Mouse (Mus musculus) ES-Bruce4 (cell line): Measurements from ENCODE around the gene Samd10. TPM values are rescaled to one million over a fixed set of nuclear protein-coding genes. Genes with fewer than 3 reads are reported as not detected.
A peak's percentile ranks its signal among the peaks of the same experiment; 100 is the strongest.

ENCODE experiments used
- H3K27ac ChIP-seq: 2 replicates; pipeline ENCODE4 v1.5.1; 2012; ENCODE audit warnings: low read length, inconsistent platforms; ENCODE audit not compliant: insufficient read depth
- H3K27me3 ChIP-seq: 2 replicates; pipeline ENCODE4 v1.6.1; 2012; ENCODE audit warnings: mild to moderate bottlenecking, low read length, inconsistent platforms; ENCODE audit not compliant: control insufficient read depth, poor library complexity, insufficient read depth, severe bottlenecking
- H3K36me3 ChIP-seq: 2 replicates; pipeline ENCODE4 v1.6.1; 2012; ENCODE audit warnings: inconsistent platforms, mild to moderate bottlenecking, low read length, moderate library complexity; ENCODE audit not compliant: control insufficient read depth, poor library complexity, insufficient read depth, severe bottlenecking
- H3K4me1 ChIP-seq: one replicate; pipeline ENCODE4 v1.8.1; 2011; ENCODE audit warnings: low read length; ENCODE audit not compliant: control insufficient read depth, insufficient read depth
- H3K4me3 ChIP-seq: 2 replicates; pipeline ENCODE4 v1.5.1; 2011; ENCODE audit warnings: low read depth, mild to moderate bottlenecking, low read length
- H3K9ac ChIP-seq: 2 replicates; pipeline ENCODE4 v1.6.1; 2012; ENCODE audit warnings: low read depth, mild to moderate bottlenecking, inconsistent platforms; ENCODE audit not compliant: poor library complexity, severe bottlenecking
- H3K9me3 ChIP-seq: replicated peaks from 2 replicates; pipeline ENCODE4 v1.6.1; 2012; ENCODE audit warnings: mild to moderate bottlenecking, low read length, inconsistent platforms; ENCODE audit not compliant: control insufficient read depth, poor library complexity, insufficient read depth, severe bottlenecking
- CTCF ChIP-seq: IDR thresholded peaks from one replicate; pipeline ENCODE4 v1.8.1; 2011; ENCODE audit warnings: low read depth, low read length
- EP300 ChIP-seq: IDR thresholded peaks from 2 replicates; pipeline ENCODE4 v1.6.1; 2011; ENCODE audit warnings: low read depth, low read length; ENCODE audit not compliant: insufficient read depth
- POLR2A ChIP-seq: IDR thresholded peaks from one replicate; pipeline ENCODE4 v1.8.1; 2011; ENCODE audit warnings: low read length; ENCODE audit not compliant: insufficient read depth
- polyA plus RNA-seq: library from polyadenylated mRNA; stranded (reverse); fragments of >200 nt; gene quantifications from 2 replicates; pipeline ENCODE4 v1.2.4, GENCODE M21; 2011; ENCODE audit warnings: low read depth; ENCODE audit not compliant: missing spikeins, insufficient read depth, insufficient read length

Samd10 gene
- polyA plus RNA-seq, 1 experiment: 12.5 TPM

DNA sequence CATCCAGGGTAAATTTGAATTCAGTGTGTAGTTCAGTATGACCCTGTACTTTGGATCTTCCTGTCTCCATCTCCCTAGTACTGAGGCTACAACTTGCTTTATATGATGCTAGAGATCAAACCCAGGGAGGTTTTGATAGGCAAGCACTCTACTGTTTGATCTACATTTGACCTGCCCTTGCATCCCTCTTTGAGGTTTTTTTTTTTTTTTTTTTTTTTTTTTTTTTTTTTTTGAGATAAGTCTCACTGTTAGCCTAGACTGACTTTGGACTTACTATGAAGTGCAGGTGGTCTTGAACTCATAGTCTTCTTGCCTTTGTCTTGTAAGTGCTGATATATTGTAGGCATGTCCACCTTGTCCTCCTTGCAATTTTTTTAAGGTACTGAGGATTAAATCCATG lies 29.5 kb upstream of the Samd10 start:
- H3K36me3 ChIP-seq: peaks cover 25% of the 10 kb centered on the region
- no peak overlapping the region for H3K9ac ChIP-seq
- no peaks in the 10 kb centered on the region for H3K4me1 ChIP-seq
- no peak for TF ChIP-seq CTCF
- no peak for TF ChIP-seq EP300
- no peak for TF ChIP-seq POLR2A
- no peaks in the 10 kb centered on the region for H3K9me3 ChIP-seq
- H3K27ac ChIP-seq: no peak overlapping the region
- H3K4me3 ChIP-seq: no peak overlapping the region
- H3K27me3 ChIP-seq: no peaks in the 10 kb centered on the region

GRCm38 (mm10) chr2:181623401-181623800 lies 24.4 kb upstream of the Samd10 start:
- Histone ChIP-seq H3K9me3 (no peaks in the 10 kb centered on the region), H3K9ac (no peak overlapping the region), H3K27ac (no peak overlapping the region), H3K36me3 (peaks cover 29% of the 10 kb centered on the region), H3K4me1 (no peaks in the 10 kb centered on the region), H3K27me3 (no peaks in the 10 kb centered on the region), H3K4me3 (no peak overlapping the region)
- no peak for TF ChIP-seq CTCF
- TF ChIP-seq POLR2A: no peak
- no peak for TF ChIP-seq EP300

- Histone ChIP-seq H3K4me1 (no peaks in the 10 kb centered on the region), H3K9ac (no peak overlapping the region), H3K27ac (no peak overlapping the region), H3K9me3 (no peaks in the 10 kb centered on the region), H3K4me3 (no peak overlapping the region), H3K36me3 (peaks cover 22% of the 10 kb centered on the region), H3K27me3 (no peaks in the 10 kb centered on the region)
- TF ChIP-seq POLR2A: no peak
- no peak for TF ChIP-seq CTCF
- no peak for TF ChIP-seq EP300
These were observed 19.9 kb upstream of the Samd10 start for GRCm38 (mm10) chr2:181618761-181619495.

DNA sequence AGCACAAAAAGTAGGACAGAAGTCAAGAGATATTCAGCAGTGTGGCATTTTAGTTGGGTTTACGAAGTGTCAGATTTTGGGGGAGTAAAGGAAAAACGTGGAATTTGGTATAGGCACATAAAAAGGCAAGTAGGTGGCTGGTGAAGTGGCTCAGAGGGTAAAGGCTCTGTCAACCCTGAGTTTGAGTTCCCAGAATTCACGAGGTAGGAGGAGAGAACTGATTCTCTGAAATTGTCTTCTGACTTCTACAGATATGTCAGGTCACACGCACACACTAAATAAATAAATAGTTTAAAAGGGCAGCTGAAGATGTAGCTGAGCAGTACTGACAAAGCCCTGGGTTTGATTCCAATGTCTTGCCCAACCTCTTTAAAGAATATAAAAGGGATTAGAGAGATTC lies 3.4 kb upstream of the Samd10 start:
- TF ChIP-seq POLR2A: no peak
- TF ChIP-seq CTCF: no peak
- TF ChIP-seq EP300: no peak
- Histone ChIP-seq H3K9ac (no peak overlapping the region), H3K27me3 (no peaks in the 10 kb centered on the region), H3K27ac (no peak overlapping the region), H3K4me1 (no peaks in the 10 kb centered on the region), H3K4me3 (no peak overlapping the region), H3K36me3 (no peaks in the 10 kb centered on the region), H3K9me3 (no peaks in the 10 kb centered on the region)

- H3K9me3 ChIP-seq: no peaks in the 10 kb centered on the region
- no peaks in the 10 kb centered on the region for H3K4me1 ChIP-seq
- no peak overlapping the region for H3K27ac ChIP-seq
- no peaks in the 10 kb centered on the region for H3K27me3 ChIP-seq
- H3K9ac ChIP-seq: peak overlapping the region; percentile 82
- TF ChIP-seq POLR2A: no peak
- no peak for TF ChIP-seq CTCF
- TF ChIP-seq EP300: no peak
- H3K4me3 ChIP-seq: peak overlapping the region; percentile 69
- H3K36me3 ChIP-seq: no peaks in the 10 kb centered on the region
These were observed 2.7 kb upstream of the Samd10 start for GRCm38 (mm10) chr2:181601751-181602145.
